In the genomic region with DNA sequence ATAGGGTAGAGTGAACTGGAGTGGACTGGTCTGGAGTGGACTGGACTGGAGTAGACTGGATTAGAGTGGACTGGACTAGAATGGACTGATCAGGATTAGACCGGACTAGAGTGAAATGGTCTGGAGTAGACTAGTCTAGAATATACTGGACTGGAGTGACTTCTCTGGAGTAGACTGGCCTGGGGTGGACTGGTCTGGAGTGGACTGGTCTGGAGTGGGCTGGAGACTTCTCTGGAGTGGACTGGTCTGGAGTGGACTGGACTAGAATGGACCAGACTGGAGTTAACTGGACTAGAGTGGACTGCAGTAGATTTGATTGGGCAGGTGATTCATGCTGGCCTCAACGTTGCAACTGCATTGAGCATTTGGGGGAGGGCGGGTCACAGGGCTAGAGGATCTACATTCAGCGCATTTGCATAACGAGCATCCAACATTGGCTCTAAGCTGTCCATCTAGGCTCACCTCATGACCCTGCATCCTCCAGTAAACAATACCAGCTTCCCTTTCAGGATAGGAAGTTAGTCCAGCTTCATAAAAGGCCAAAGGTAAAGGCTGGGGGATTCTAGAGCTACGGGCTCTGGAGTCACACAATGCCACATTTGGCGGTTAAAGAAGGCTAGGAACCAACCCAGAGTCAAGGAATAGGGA, we compare ENCODE assay signal across 29 mouse cellular contexts. TPM values are rescaled to one million over a fixed set of nuclear protein-coding genes. Genes with fewer than 3 reads are reported as not detected.
DNase-seq lines count a peak whose midpoint lies in the region; ATAC-seq lines count a peak whose summit lies in the region.
"Had no signal": no experiment of that assay in that cellular context is flagged by ENCODE, and none has a peak within 500 bp of the region (broad histone marks: within the 10 kb centered on the region; RNA-seq: fewer than 3 reads in every experiment).

No protein-coding gene starts in this region.

- no peak overlapping the region for H3K4me3 ChIP-seq in heart, embryonic 12.5 days
- no peak overlapping the region for H3K4me3 ChIP-seq in kidney, embryonic 16.5 days (ENCODE audit: low read length)
- H3K4me3 ChIP-seq in liver, embryonic 15.5 days (replicated peaks) = no peak overlapping the region
- H3K4me3 ChIP-seq: embryonic facial prominence, embryonic 15.5 days; heart, embryonic 15.5 days; hindbrain, embryonic 10.5 days; limb, embryonic 13.5 days; megakaryocyte, embryonic 14.5 days; midbrain, embryonic 13.5 days had no signal

- peaks cover 10% of the 10 kb centered on the region; the same call in 1 of the 2 replicates for H3K4me1 ChIP-seq in heart, embryonic 12.5 days (replicated peaks)
- 0 out of 2 replicates have a peak, but pooled peaks cover 3% of the 10 kb centered on the region for H3K4me1 ChIP-seq in kidney, embryonic 16.5 days (ENCODE audit: insufficient read depth, low read length)
- no peaks in the 10 kb centered on the region for H3K4me1 ChIP-seq in liver, embryonic 15.5 days (replicated peaks)
- H3K4me1 ChIP-seq: embryonic facial prominence, embryonic 15.5 days; heart, embryonic 15.5 days; hindbrain, embryonic 10.5 days; limb, embryonic 13.5 days; midbrain, embryonic 13.5 days had no signal

- H3K9me3 ChIP-seq in heart, embryonic 12.5 days (replicated peaks) = no peaks in the 10 kb centered on the region
- H3K9me3 ChIP-seq in kidney, embryonic 16.5 days (ENCODE audit: low read length) = no peaks in the 10 kb centered on the region
- H3K9me3 ChIP-seq in liver, embryonic 15.5 days (replicated peaks) = no peaks in the 10 kb centered on the region
- H3K9me3 ChIP-seq: embryonic facial prominence, embryonic 15.5 days; heart, embryonic 15.5 days; hindbrain, embryonic 10.5 days; limb, embryonic 13.5 days; midbrain, embryonic 13.5 days had no signal

- no peaks in the 10 kb centered on the region for H3K27me3 ChIP-seq in heart, embryonic 12.5 days (replicated peaks)
- no peaks in the 10 kb centered on the region for H3K27me3 ChIP-seq in kidney, embryonic 16.5 days (ENCODE audit: insufficient read depth, low read length)
- no peaks in the 10 kb centered on the region; the same call in 1 of the 2 replicates for H3K27me3 ChIP-seq in liver, embryonic 15.5 days
- H3K27me3 ChIP-seq: CH12.LX; embryonic facial prominence, embryonic 15.5 days; heart, embryonic 15.5 days; midbrain, embryonic 13.5 days; Patski had no signal

- no peak overlapping the region for H3K27ac ChIP-seq in heart, embryonic 12.5 days (ENCODE audit: poor library complexity, severe bottlenecking)
- H3K27ac ChIP-seq in kidney, embryonic 16.5 days (ENCODE audit: low read length) = peak overlapping the region; percentile 22; the same call in 1 of the 2 replicates
- H3K27ac ChIP-seq in liver, embryonic 15.5 days (replicated peaks) = no peak overlapping the region
- H3K27ac ChIP-seq: embryonic facial prominence, embryonic 15.5 days; hindbrain, embryonic 10.5 days; limb, embryonic 13.5 days; midbrain, embryonic 13.5 days had no signal

- 0 out of 2 replicates have a peak, but pooled peaks cover 8% of the 10 kb centered on the region for H3K36me3 ChIP-seq in heart, embryonic 12.5 days
- H3K36me3 ChIP-seq in kidney, embryonic 16.5 days (ENCODE audit: insufficient read depth, low read length) = no peaks in the 10 kb centered on the region
- no peaks in the 10 kb centered on the region for H3K36me3 ChIP-seq in liver, embryonic 15.5 days (replicated peaks)
- H3K36me3 ChIP-seq: embryonic facial prominence, embryonic 15.5 days; G1E; heart, embryonic 15.5 days; hindbrain, embryonic 10.5 days; limb, embryonic 13.5 days; midbrain, embryonic 13.5 days had no signal

- H3K4me2 ChIP-seq in heart, embryonic 12.5 days = no peak overlapping the region
- no peak overlapping the region for H3K4me2 ChIP-seq in kidney, embryonic 16.5 days (replicated peaks; ENCODE audit: low read depth, low read length)
- no peak overlapping the region for H3K4me2 ChIP-seq in liver, embryonic 15.5 days
- H3K4me2 ChIP-seq: embryonic facial prominence, embryonic 15.5 days; heart, embryonic 15.5 days; limb, embryonic 13.5 days; midbrain, embryonic 13.5 days had no signal

- DNase-seq in heart, adult 8-10 months (ENCODE audit: low spot score) = no peak
- DNase-seq in kidney, adult 9 months = no peak
- peak; percentile 56 for DNase-seq in kidney, postnatal 14 days
- no peak for DNase-seq in adrenal gland, postnatal 14 days
- no peak for DNase-seq in natural killer cell, adult 2 months (ENCODE audit: low spot score in 2 of 2)
- DNase-seq: B cell, adult 2 months; cerebellum, adult 18-20 months; cerebellum, postnatal 14 days; gastrocnemius, postnatal 10 days; lung, adult 2 months; lung, postnatal 36 days; right cerebral cortex, postnatal 14 days had no signal

- no peak overlapping the region for H3K9ac ChIP-seq in heart, embryonic 12.5 days
- H3K9ac ChIP-seq in kidney, embryonic 16.5 days (replicated peaks; ENCODE audit: low read length) = no peak overlapping the region
- no peak overlapping the region for H3K9ac ChIP-seq in liver, embryonic 15.5 days
- H3K9ac ChIP-seq: embryonic facial prominence, embryonic 15.5 days; heart, embryonic 15.5 days; limb, embryonic 13.5 days; midbrain, embryonic 13.5 days had no signal

- ATAC-seq in heart, embryonic 12.5 days (ENCODE audit: insufficient number of reproducible peaks, low FRiP score) = peak; percentile 22; the same call in 1 of the 2 replicates
- ATAC-seq in kidney, embryonic 16.5 days (ENCODE audit: low FRiP score, low TSS enrichment) = peak; percentile 57
- 0 out of 2 replicates have a peak, but pooled peaks have one; percentile 28 for ATAC-seq in liver, embryonic 15.5 days (ENCODE audit: insufficient read depth)
- ATAC-seq: forebrain, embryonic 14.5 days; hindbrain, embryonic 16.5 days; intestine, postnatal 0 days; midbrain, embryonic 13.5 days; Patski had no signal

- WGBS in heart, embryonic 12.5 days = 80% methylated on average over 7 of the region's 7 CpGs
- 79% methylated on average over 7 of the region's 7 CpGs for WGBS in kidney, embryonic 16.5 days
- WGBS in liver, embryonic 15.5 days (ENCODE audit: insufficient replicate concordance) = 73% methylated on average over 7 of the region's 7 CpGs

RNA-seq across cellular contexts. Expression of a gene that starts 11.5 kb away (rescaled TPM):
- 11.1 and 14.6 TPM in 2 replicates for polyA plus RNA-seq in heart, embryonic 12.5 days (2016; fragmentation: Nextera tagmentation; extraction: Ambion mirVana)
- 10 to 100 TPM; 49.9 to 68.0 (median 60.9) TPM for total RNA-seq in heart, adult 8-10 months (2022)
- polyA plus RNA-seq in kidney, embryonic 16.5 days (2015; fragmentation: Nextera tagmentation; extraction: Ambion mirVana) = 7.0 and 7.3 TPM in 2 replicates
- polyA plus RNA-seq in liver, embryonic 15.5 days (2015; fragmentation: Nextera tagmentation; extraction: Ambion mirVana) = 1.6 and 1.7 TPM in 2 replicates
- 62.5 and 64.6 TPM in 2 replicates for total RNA-seq in adrenal gland, postnatal 14 days (2021)
- total RNA-seq: CH12.LX; granulocyte monocyte progenitor cell, adult 5-6 weeks; monocyte, adult 5-6 weeks had no signal
- polyA plus RNA-seq: G1E had no signal
